Mouse (Mus musculus): ENCODE results near the gene Actn1. TPM values are rescaled to one million over a fixed set of nuclear protein-coding genes. Genes with fewer than 3 reads are reported as not detected.
A peak's percentile ranks its signal among the peaks of the same experiment; 100 is the strongest.
"Not testable (repeated sequence)": the region's sequence is repeated elsewhere in the genome, so short reads cannot be mapped to it uniquely, and the experiment has no call there.

The Actn1 gene
- polyA plus RNA-seq (2015; fragmentation: Nextera tagmentation; extraction: Ambion mirVana), result 29.2 and 42.3 TPM in 2 replicates

DNA sequence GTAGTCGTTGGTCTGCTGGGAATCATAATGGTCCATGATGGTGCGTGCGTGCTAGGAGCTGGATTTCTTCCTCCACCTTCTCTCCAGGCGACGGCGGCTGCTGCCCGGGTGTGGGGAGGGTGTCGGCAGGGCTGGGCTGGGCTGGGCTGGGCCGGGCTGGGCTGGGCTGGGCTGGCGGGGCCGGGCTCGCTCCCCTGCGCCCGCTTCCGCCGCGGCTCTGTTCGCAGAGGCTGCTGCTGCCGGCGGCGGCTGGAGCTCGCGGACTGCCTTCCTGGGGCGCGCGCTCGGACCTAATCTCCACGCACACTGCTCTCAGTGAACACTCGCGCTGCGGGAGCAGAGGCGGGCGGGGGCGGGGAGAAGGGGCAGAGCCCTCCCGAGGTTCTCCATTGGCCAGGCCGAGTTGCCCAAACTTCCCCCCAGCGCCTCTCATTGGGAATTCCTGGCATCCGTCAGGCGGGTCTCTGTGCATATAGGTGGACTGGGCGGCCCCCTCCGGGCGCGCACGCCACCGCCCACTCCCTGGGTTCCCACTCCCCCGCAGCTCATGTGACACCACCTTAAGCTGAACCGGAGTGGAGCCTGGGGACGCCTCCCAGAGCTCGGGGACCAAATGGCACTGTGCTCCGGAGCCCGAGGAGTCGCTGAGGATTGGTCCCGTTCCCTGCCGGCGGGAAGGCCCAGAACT, at the start of gene Actn1:
Gene Actn1, minus strand, starts transcription at position 316 of the 688 bp plus-strand sequence.
- H3K9me3 ChIP-seq (replicated peaks), result no peaks in the 10 kb centered on the region
- H3K9ac ChIP-seq, result peak within 1 kb of the TSS; percentile 88
- H3K4me3 ChIP-seq, result peak within 1 kb of the TSS; percentile 93
- H3K4me1 ChIP-seq (replicated peaks), result peaks cover 34% of the 10 kb centered on the region
- WGBS, result under 1% methylated on average over 49 of the region's 55 CpGs
- peak within 1 kb of the TSS; percentile 98 for H3K27ac ChIP-seq
- H3K4me2 ChIP-seq, result peak within 1 kb of the TSS; percentile 91
- H3K36me3 ChIP-seq, result no peaks in the 10 kb centered on the region
- peak; percentile 92 for ATAC-seq (replicated peaks; ENCODE audit: insufficient number of reproducible peaks, insufficient read depth, low FRiP score, low read depth)
- no peaks in the 10 kb centered on the region for H3K27me3 ChIP-seq

DNA sequence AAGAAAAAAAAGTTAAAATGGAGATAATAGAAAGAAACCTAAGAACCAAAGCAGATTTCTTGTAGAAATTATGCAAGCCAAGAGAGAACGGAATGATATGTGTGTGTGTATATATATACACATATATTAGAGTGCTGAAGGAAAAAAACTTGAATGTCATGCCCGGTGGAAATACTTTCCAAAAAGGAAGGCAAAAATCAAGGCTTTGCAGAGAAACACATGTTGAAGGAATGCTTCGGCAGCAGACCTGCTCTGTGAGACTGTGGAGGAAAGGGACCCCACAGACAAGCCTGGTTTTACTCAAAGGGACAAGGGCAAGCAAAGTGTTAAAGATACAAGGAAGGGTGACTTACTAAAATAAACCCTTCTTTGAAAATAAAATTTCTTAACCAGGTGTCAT, 47.4 kb upstream of the Actn1 start:
- no peak overlapping the region for H3K27ac ChIP-seq
- H3K36me3 ChIP-seq, result no peaks in the 10 kb centered on the region
- no peaks in the 10 kb centered on the region for H3K9me3 ChIP-seq (replicated peaks)
- H3K4me2 ChIP-seq, result no peak overlapping the region
- 69% methylated on average over 3 of the region's 3 CpGs for WGBS
- no peaks in the 10 kb centered on the region for H3K4me1 ChIP-seq (replicated peaks)
- no peaks in the 10 kb centered on the region for H3K27me3 ChIP-seq
- no peak for ATAC-seq (replicated peaks; ENCODE audit: insufficient number of reproducible peaks, insufficient read depth, low FRiP score, low read depth)
- H3K9ac ChIP-seq, result no peak overlapping the region
- H3K4me3 ChIP-seq, result no peak overlapping the region

DNA sequence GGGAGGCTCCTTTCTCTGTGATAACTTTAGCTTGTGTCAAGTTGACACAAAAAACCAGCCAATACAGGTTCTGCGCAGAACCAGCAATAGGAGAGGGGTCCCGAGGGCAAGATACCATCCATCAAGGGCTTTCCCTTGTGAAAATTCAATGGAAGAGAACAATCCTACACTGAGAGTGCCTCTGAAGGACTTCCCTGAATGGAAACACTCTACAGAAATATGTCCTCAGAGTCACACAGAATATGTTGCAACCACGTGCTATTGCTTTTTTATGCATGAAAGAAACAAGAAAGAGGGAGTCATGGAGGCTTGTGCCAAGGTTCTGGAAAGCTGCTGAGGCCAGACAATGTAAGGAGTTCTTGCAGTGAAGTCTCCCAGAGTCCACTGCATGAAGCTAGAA, 44.3 kb upstream of the Actn1 start:
- no peaks in the 10 kb centered on the region for H3K9me3 ChIP-seq (replicated peaks)
- 94% methylated on average over 3 of the region's 3 CpGs for WGBS
- no peak overlapping the region for H3K4me2 ChIP-seq
- ATAC-seq (replicated peaks; ENCODE audit: insufficient number of reproducible peaks, insufficient read depth, low FRiP score, low read depth), result no peak
- H3K27me3 ChIP-seq, result no peaks in the 10 kb centered on the region
- H3K4me1 ChIP-seq (replicated peaks), result no peaks in the 10 kb centered on the region
- H3K9ac ChIP-seq, result no peak overlapping the region
- no peak overlapping the region for H3K4me3 ChIP-seq
- H3K36me3 ChIP-seq, result no peaks in the 10 kb centered on the region
- H3K27ac ChIP-seq, result no peak overlapping the region

DNA sequence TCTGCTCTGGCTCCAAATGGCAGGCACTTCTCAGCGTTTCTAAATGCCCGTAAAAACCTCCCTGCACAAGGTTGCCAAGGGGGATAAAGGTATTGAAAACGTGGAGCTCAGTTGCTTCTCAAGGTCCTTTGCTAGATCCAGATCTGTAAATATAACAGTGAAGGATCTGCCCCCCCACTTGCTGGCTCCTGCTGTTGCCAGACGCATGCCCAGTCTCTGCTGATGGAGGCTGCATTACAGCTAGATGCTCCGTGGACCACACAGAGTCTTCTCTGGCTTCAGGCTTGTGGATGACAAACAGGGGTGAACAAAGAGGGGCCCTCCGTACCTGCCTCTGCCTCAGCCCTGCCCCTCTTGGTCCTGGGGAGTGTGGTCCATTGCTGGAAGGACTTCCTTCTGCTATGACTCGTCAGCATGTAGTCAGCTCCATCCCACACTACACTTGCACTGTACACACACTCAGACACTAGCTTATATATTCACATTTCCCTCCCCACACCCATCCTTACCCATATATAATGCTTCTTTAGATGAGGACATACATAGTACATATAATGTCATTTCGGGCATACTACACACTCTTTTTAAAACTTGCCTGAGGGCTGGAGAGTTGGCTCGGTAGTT, 40.8 kb upstream of the Actn1 start:
- H3K4me3 ChIP-seq, result no peak overlapping the region
- no peaks in the 10 kb centered on the region for H3K27me3 ChIP-seq
- H3K9me3 ChIP-seq (replicated peaks), result no peaks in the 10 kb centered on the region
- no peak overlapping the region for H3K4me2 ChIP-seq
- H3K36me3 ChIP-seq, result no peaks in the 10 kb centered on the region
- no peaks in the 10 kb centered on the region for H3K4me1 ChIP-seq (replicated peaks)
- no peak for ATAC-seq (replicated peaks; ENCODE audit: insufficient number of reproducible peaks, insufficient read depth, low FRiP score, low read depth)
- H3K9ac ChIP-seq, result no peak overlapping the region
- no peak overlapping the region for H3K27ac ChIP-seq
- WGBS, result 70% methylated on average over 9 of the region's 9 CpGs

GRCm38 (mm10) chr12:80298714-80299113, 38.5 kb upstream of the Actn1 start:
- Histone ChIP-seq H3K27me3 (no peaks in the 10 kb centered on the region), H3K27ac (no peak overlapping the region), H3K4me3 (no peak overlapping the region), H3K4me2 (no peak overlapping the region), H3K9ac (no peak overlapping the region), H3K4me1 (replicated peaks) (no peaks in the 10 kb centered on the region), H3K36me3 (no peaks in the 10 kb centered on the region), H3K9me3 (replicated peaks) (no peaks in the 10 kb centered on the region)
- no peak for ATAC-seq (replicated peaks; ENCODE audit: insufficient number of reproducible peaks, insufficient read depth, low FRiP score, low read depth)
- 45% methylated on average over 6 of the region's 6 CpGs for WGBS

DNA sequence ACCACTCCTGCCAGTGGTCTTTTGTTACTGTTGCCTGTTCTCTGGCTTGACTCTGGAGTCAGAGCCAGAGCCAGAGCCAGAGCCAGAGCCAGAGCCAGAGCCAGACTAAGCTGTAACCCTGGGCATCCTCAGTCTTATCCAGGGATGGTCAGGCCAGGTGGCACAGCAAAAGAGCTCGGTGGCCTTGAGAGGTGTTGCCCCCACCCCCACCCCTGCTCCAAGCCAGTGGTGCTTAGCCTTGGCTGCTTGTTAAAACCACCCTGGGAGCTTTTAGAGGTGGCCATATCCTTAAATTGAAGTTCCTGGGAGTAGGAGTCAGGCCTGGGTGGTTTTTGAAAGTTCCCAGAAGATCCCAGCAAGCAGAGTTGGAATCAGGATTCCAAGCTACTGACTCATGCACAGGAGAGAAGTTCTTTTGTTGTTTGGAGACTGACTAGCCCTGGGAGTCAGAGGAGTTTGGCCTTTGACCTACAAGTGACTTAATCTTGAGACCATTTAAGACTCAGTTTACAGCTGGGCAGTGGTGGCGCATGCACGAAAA, 31.8 kb upstream of the Actn1 start:
- Histone ChIP-seq H3K9me3 (replicated peaks) (no peaks in the 10 kb centered on the region), H3K4me2 (no peak overlapping the region), H3K27ac (no peak overlapping the region), H3K36me3 (no peaks in the 10 kb centered on the region), H3K4me3 (no peak overlapping the region), H3K27me3 (no peaks in the 10 kb centered on the region), H3K9ac (no peak overlapping the region), H3K4me1 (replicated peaks) (peaks cover 11% of the 10 kb centered on the region; the same call in 1 of the 2 replicates)
- ATAC-seq (replicated peaks; ENCODE audit: insufficient number of reproducible peaks, insufficient read depth, low FRiP score, low read depth), result no peak
- 60% methylated on average over 3 of the region's 3 CpGs for WGBS

- WGBS, result 83% methylated on average over 8 of the region's 8 CpGs
- Histone ChIP-seq H3K4me3 (no peak overlapping the region), H3K4me1 (replicated peaks) (peaks cover 11% of the 10 kb centered on the region; the same call in 1 of the 2 replicates), H3K27ac (no peak overlapping the region), H3K4me2 (no peak overlapping the region), H3K9me3 (replicated peaks) (no peaks in the 10 kb centered on the region), H3K9ac (no peak overlapping the region), H3K36me3 (no peaks in the 10 kb centered on the region), H3K27me3 (no peaks in the 10 kb centered on the region)
- ATAC-seq (replicated peaks; ENCODE audit: insufficient number of reproducible peaks, insufficient read depth, low FRiP score, low read depth), result peak; percentile 55; the same call in 1 of the 2 replicates
These were observed 30.8 kb upstream of the Actn1 start for GRCm38 (mm10) chr12:80290964-80291363.

GRCm38 (mm10) chr12:80290483-80290882, 30.3 kb upstream of the Actn1 start:
- no peak overlapping the region for H3K9ac ChIP-seq
- H3K4me2 ChIP-seq, result no peak overlapping the region
- no peaks in the 10 kb centered on the region for H3K36me3 ChIP-seq
- H3K4me3 ChIP-seq, result no peak overlapping the region
- 65% methylated on average over 4 of the region's 4 CpGs for WGBS
- no peak for ATAC-seq (replicated peaks; ENCODE audit: insufficient number of reproducible peaks, insufficient read depth, low FRiP score, low read depth)
- no peaks in the 10 kb centered on the region for H3K27me3 ChIP-seq
- H3K9me3 ChIP-seq (replicated peaks), result no peaks in the 10 kb centered on the region
- H3K4me1 ChIP-seq (replicated peaks), result peaks cover 11% of the 10 kb centered on the region; the same call in 1 of the 2 replicates
- no peak overlapping the region for H3K27ac ChIP-seq

GRCm38 (mm10) chr12:80289722-80290121, 29.6 kb upstream of the Actn1 start:
- Histone ChIP-seq H3K27ac (no peak overlapping the region), H3K27me3 (no peaks in the 10 kb centered on the region), H3K4me3 (no peak overlapping the region), H3K9me3 (replicated peaks) (no peaks in the 10 kb centered on the region), H3K4me1 (replicated peaks) (peaks cover 11% of the 10 kb centered on the region; the same call in 1 of the 2 replicates), H3K4me2 (no peak overlapping the region), H3K9ac (no peak overlapping the region), H3K36me3 (no peaks in the 10 kb centered on the region)
- WGBS, result 77% methylated on average over 3 of the region's 3 CpGs
- no peak for ATAC-seq (replicated peaks; ENCODE audit: insufficient number of reproducible peaks, insufficient read depth, low FRiP score, low read depth)

GRCm38 (mm10) chr12:80285890-80286289, 25.7 kb upstream of the Actn1 start:
- H3K27ac ChIP-seq, result no peak overlapping the region
- H3K9me3 ChIP-seq (replicated peaks), result no peaks in the 10 kb centered on the region
- no peak for ATAC-seq (replicated peaks; ENCODE audit: insufficient number of reproducible peaks, insufficient read depth, low FRiP score, low read depth)
- H3K4me2 ChIP-seq, result no peak overlapping the region
- no peaks in the 10 kb centered on the region for H3K27me3 ChIP-seq
- H3K4me3 ChIP-seq, result no peak overlapping the region
- 0 out of 2 replicates have a peak, but pooled peaks cover 3% of the 10 kb centered on the region for H3K4me1 ChIP-seq (replicated peaks)
- WGBS, result 55% methylated on average over 5 of the region's 5 CpGs
- no peak overlapping the region for H3K9ac ChIP-seq
- H3K36me3 ChIP-seq, result no peaks in the 10 kb centered on the region

DNA sequence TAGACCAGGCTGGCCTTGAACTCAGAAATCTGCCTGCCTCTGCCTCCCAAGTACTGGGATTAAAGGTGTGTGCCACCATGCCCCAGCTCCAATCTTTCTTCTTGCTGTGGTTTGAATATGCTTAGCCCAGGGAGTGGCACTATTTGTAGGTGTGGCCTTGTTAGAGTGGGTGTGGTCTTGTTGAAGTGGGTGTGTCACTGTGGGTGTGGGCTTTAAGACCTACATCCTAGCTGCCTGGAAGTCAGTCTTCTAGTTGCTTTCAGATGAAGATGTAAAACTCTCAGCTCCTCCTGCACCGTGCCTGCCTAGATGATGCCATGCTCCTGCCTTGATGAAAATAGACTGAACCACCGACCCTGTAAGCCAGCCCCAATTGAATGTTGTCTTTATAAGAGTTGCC, 24.1 kb upstream of the Actn1 start:
- H3K27me3 ChIP-seq; H3K9me3 ChIP-seq (replicated peaks); H3K4me2 ChIP-seq; H3K9ac ChIP-seq; H3K4me3 ChIP-seq; H3K36me3 ChIP-seq; H3K27ac ChIP-seq; H3K4me1 ChIP-seq (replicated peaks); ATAC-seq (replicated peaks; ENCODE audit: insufficient number of reproducible peaks, insufficient read depth, low FRiP score, low read depth): not testable (repeated sequence)
- 88% methylated on average over 2 of the region's 2 CpGs for WGBS
